Mouse (Mus musculus) megakaryocyte, embryonic 14.5 days (primary cell): ENCODE data around the gene Pcgf2.

Source experiments
- FLI1 ChIP-seq: IDR thresholded peaks from 2 replicates; pipeline ENCODE4 v1.6.1; 2012; ENCODE audit warnings: low read length, inconsistent platforms, mixed read lengths
- GATA1 ChIP-seq: IDR thresholded peaks from 3 replicates; pipeline ENCODE4 v1.6.1; 2012; ENCODE audit warnings: mixed read lengths, low read length, inconsistent platforms, borderline replicate concordance

DNA sequence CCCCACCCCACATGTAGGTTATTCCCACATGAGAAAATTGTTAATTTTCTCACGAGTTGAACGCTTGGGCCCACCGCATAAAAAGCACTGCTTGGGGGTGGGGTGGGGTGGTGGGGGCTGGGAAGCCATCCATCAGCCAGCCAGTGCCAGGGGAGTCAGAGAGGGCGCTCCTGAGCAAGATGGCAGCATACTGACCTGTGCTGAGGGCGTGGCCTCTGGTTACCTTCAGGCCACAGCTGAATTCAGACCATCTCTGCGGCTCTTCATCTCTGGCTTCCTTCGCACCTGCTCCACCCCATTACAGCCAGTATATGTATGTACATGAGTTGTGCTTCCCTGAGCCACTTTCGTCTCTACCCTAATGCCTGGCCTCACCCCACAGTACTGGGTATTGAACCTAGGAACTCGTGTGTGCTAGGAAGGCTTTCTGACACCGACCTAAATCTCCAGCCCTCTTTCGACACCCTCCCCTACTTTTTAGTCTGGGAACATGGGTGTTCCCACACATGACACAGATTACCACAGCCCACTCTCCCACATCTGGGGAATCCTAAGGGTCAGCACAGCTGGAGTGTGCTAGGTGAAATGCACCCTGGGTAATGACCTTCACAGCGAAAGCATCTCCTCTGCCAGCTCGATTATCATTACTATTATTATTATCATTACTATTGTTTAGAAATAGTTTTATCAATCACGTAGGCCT is 43.9 kb downstream of the Pcgf2 start:
- TF ChIP-seq GATA1 (no peak), FLI1 (no peak)
